Mouse (Mus musculus) lung, adult 2 months (tissue): ENCODE data around the gene Wnt9b.

Experiments used
- CTCF ChIP-seq: fragments of 200-500 bp; IDR thresholded peaks from 2 replicates; pipeline ENCODE4 v1.5.1; 2011; ENCODE audit warnings: mild to moderate bottlenecking, low read length, control low read depth; ENCODE audit not compliant: insufficient read depth
- POLR2A ChIP-seq: fragments of 200-500 bp; IDR thresholded peaks from 2 replicates; pipeline ENCODE4 v1.6.1; 2011; ENCODE audit warnings: low read depth, mild to moderate bottlenecking, control low read depth, low read length, borderline replicate concordance; ENCODE audit errors: extremely low read depth

DNA sequence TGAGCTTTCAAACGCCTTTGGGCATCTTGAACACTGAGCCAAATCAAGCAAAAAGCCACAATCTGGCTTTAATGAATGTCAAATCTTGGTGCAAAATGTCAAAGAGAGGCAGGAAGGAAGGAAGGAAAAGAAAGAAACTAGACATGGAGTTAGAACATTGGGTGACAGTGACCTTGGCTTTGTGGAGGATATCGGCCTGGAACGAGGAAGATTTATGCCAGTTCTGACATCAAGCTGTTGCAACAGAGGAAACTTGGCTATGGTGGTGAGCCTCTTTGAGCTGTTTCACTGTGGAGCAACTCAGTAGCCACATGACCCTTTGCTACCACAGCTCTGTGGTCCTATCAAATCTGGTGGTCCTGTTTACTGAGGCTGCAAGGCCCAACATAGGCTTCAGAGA, 991 bp upstream of the Wnt9b start:
- no peak for TF ChIP-seq CTCF
- TF ChIP-seq POLR2A, result no peak
